Mouse (Mus musculus) heart, postnatal 0 days (tissue): ENCODE results near the gene Nptn. TPM values are rescaled to one million over a fixed set of nuclear protein-coding genes. Genes with fewer than 3 reads are reported as not detected.

ENCODE experiments used
- ATAC-seq: fragments of 200-750 bp; cut with Nextera tagmentation; 2 replicates; pipeline ENCODE4 v1.8.0; 2017; ENCODE audit warnings: low read depth, moderate number of reproducible peaks, moderate library complexity; ENCODE audit not compliant: insufficient read depth
- DNase-seq: peaks from one replicate; pipeline ENCODE4 v3.0.0-alpha.2; 2016; ENCODE audit warnings: low spot score
- H3K27ac ChIP-seq: fragments of 300-500 bp; sonication (generic); 2 replicates; pipeline ENCODE4 v1.5.1; 2014; ENCODE audit warnings: low read depth, mild to moderate bottlenecking
- H3K27me3 ChIP-seq: fragments of 300-500 bp; sonication (generic); 2 replicates; pipeline ENCODE4 v1.6.1; 2014; ENCODE audit warnings: low read length, mixed read lengths; ENCODE audit not compliant: control insufficient read depth, insufficient read depth
- H3K36me3 ChIP-seq: fragments of 300-500 bp; sonication (generic); replicated peaks from 2 replicates; pipeline ENCODE4 v1.6.1; 2014; ENCODE audit warnings: low read length, mixed read lengths; ENCODE audit not compliant: control insufficient read depth, insufficient read depth
- H3K4me1 ChIP-seq: fragments of 300-500 bp; sonication (generic); 2 replicates; pipeline ENCODE4 v1.6.1; 2014; ENCODE audit warnings: antibody characterized with exemption; ENCODE audit not compliant: control insufficient read depth, insufficient read depth
- H3K4me2 ChIP-seq: fragments of 300-500 bp; sonication (generic); 2 replicates; pipeline ENCODE4 v1.6.1; 2014; ENCODE audit warnings: low read depth, mild to moderate bottlenecking, low read length, moderate library complexity
- H3K4me3 ChIP-seq: fragments of 300-500 bp; sonication (generic); 2 replicates; pipeline ENCODE4 v1.5.1; 2014; ENCODE audit warnings: low read depth, low read length
- H3K9ac ChIP-seq: fragments of 300-500 bp; sonication (generic); replicated peaks from 2 replicates; pipeline ENCODE4 v1.6.1; 2014; ENCODE audit warnings: low read depth, low read length, mixed read lengths
- H3K9me3 ChIP-seq: fragments of 300-500 bp; sonication (generic); replicated peaks from 2 replicates; pipeline ENCODE4 v1.6.1; 2016; ENCODE audit warnings: low read length; ENCODE audit not compliant: control insufficient read depth
- CTCF ChIP-seq: IDR thresholded peaks from 2 replicates; pipeline ENCODE4 v1.5.1; 2016; ENCODE audit warnings: antibody characterized with exemption, control low read depth, low read depth
- EP300 ChIP-seq: IDR thresholded peaks from 2 replicates; pipeline ENCODE4 v1.6.1; 2016; ENCODE audit warnings: antibody characterized with exemption, low read depth
- WGBS: fragments of 180-500 bp; shearing (Covaris S2); extraction: QIAGEN DNeasy Blood & Tissue Kit; methylation state at CpG from one replicate; pipeline ENCODE4 v1.1.7; 2014; 5-methylcytosine and 5-hydroxymethylcytosine counted together
- polyA plus RNA-seq: library from polyadenylated mRNA; unstranded; fragments of >200 nt; fragmentation: Nextera tagmentation; extraction: Ambion mirVana; gene quantifications from 2 replicates; pipeline ENCODE4 v1.2.1, GENCODE M21; 2015
- total RNA-seq: library from RNA; depleted of rRNA; stranded (reverse); fragments of >200 nt; gene quantifications from 2 replicates; pipeline ENCODE4 v1.2.3, GENCODE M21; 2014; ENCODE audit warnings: low replicate concordance

Nptn gene
- total and polyA plus RNA-seq, 2 experiments from 2014 or later = 101 to 402 TPM

GRCm38 (mm10) chr9:58662007-58662406 is 80.0 kb downstream of the Nptn start:
- WGBS = 94% methylated on average over 4 of the region's 4 CpGs
- DNase-seq = no peak
- Histone ChIP-seq H3K4me3 (no peak overlapping the region), H3K9me3 (no peaks in the 10 kb centered on the region), H3K36me3 (peaks cover 45% of the 10 kb centered on the region), H3K4me2 (no peak overlapping the region), H3K9ac (no peak overlapping the region), H3K27ac (no peak overlapping the region), H3K4me1 (peaks cover 14% of the 10 kb centered on the region; the same call in 1 of the 2 replicates), H3K27me3 (no peaks in the 10 kb centered on the region)
- TF ChIP-seq CTCF (no peak; the same call in 1 of the 2 replicates), EP300 (no peak)
- no peak for ATAC-seq

DNA sequence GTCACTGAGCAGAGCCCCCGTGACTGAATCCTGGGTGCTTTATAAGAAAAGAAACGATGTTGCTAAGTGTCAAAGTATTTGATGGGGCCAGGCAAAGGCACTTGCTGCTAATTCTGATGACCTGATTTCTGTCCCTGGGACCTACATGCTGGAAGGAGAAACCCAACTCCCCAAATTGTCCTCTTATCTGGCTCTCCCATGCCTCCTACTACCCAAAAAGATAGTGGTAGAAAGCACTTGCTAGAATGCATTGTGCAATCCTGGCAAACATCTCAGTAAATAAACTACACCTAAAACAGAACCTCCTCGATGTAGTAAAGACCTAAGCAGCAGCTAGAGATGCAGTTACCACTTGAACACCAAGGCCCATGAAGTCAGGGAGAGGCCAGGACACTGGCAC is 80.8 kb downstream of the Nptn start:
- no peak for DNase-seq
- Histone ChIP-seq H3K9ac (no peak overlapping the region), H3K4me3 (no peak overlapping the region), H3K4me1 (peaks cover 16% of the 10 kb centered on the region; the same call in 1 of the 2 replicates), H3K9me3 (no peaks in the 10 kb centered on the region), H3K36me3 (peaks cover 40% of the 10 kb centered on the region), H3K27ac (no peak overlapping the region), H3K4me2 (no peak overlapping the region), H3K27me3 (no peaks in the 10 kb centered on the region)
- WGBS = 75% methylated on average over 3 of the region's 3 CpGs
- no peak for TF ChIP-seq CTCF
- no peak for TF ChIP-seq EP300
- ATAC-seq = no peak

DNA sequence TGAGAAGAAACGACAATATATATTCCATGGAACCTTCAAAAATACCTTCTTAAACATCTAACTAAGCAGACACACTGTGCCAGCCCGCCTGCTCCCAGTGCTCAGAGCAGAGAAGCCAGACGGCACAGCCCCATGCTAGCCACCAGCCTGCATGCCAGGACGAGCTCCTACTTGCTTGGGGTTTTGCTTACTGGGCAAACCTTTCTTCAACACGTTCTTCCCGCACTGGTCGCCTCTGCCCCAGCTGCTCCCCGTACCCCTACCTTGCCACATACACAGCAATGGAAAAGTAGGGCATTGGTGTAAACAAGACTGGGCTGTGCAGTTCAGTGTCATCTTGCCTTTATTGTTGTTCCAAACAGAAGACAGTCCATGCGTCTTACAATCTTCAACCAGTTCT is 83.5 kb downstream of the Nptn start:
- H3K4me1 ChIP-seq = peaks cover 14% of the 10 kb centered on the region; the same call in 1 of the 2 replicates
- H3K9ac ChIP-seq = no peak overlapping the region
- no peaks in the 10 kb centered on the region for H3K9me3 ChIP-seq
- 80% methylated on average over 9 of the region's 9 CpGs for WGBS
- no peak for DNase-seq
- H3K27ac ChIP-seq = no peak overlapping the region
- H3K36me3 ChIP-seq = peaks cover 38% of the 10 kb centered on the region
- H3K4me3 ChIP-seq = no peak overlapping the region
- H3K27me3 ChIP-seq = no peaks in the 10 kb centered on the region
- no peak overlapping the region for H3K4me2 ChIP-seq
- TF ChIP-seq CTCF (no peak), EP300 (no peak)
- no peak for ATAC-seq

- Histone ChIP-seq H3K36me3 (peaks cover 35% of the 10 kb centered on the region), H3K27me3 (no peaks in the 10 kb centered on the region), H3K4me3 (no peak overlapping the region), H3K4me1 (peaks cover 14% of the 10 kb centered on the region; the same call in 1 of the 2 replicates), H3K27ac (no peak overlapping the region), H3K9ac (no peak overlapping the region), H3K4me2 (no peak overlapping the region), H3K9me3 (no peaks in the 10 kb centered on the region)
- no peak for ATAC-seq
- WGBS = 67% methylated on average over 9 of the region's 9 CpGs
- TF ChIP-seq CTCF = no peak
- no peak for DNase-seq
Measured at GRCm38 (mm10) chr9:58666191-58666590, 84.2 kb downstream of the Nptn start.

DNA sequence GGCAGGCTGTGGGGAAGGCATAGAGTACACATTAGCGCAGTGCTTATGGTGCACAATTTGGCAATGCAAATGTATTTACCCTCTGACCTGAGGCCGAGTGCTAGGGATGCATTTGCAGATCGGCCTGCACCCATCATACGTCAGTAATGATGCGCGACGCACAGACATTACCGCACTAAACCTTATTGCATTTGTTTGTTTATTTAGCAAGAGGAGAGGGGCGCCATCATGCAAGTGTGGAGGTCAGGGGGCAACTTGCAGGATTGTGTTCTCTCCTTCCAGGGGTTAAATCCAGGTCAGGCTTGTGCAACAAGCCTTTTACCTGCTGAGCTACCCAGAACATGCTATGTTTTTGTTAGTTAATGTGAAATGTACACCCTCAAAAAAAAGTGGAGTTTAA is 85.2 kb downstream of the Nptn start:
- Histone ChIP-seq H3K4me1 (peaks cover 14% of the 10 kb centered on the region; the same call in 1 of the 2 replicates), H3K36me3 (peaks cover 33% of the 10 kb centered on the region), H3K4me3 (no peak overlapping the region), H3K4me2 (no peak overlapping the region), H3K9me3 (no peaks in the 10 kb centered on the region), H3K27ac (no peak overlapping the region), H3K27me3 (no peaks in the 10 kb centered on the region), H3K9ac (no peak overlapping the region)
- DNase-seq = no peak
- 90% methylated on average over 9 of the region's 9 CpGs for WGBS
- no peak for ATAC-seq
- no peak for TF ChIP-seq CTCF
- TF ChIP-seq EP300 = no peak

- peak; percentile 44; the same call in 1 of the 2 replicates for ATAC-seq
- Histone ChIP-seq H3K27ac (no peak overlapping the region), H3K36me3 (peaks cover 25% of the 10 kb centered on the region), H3K27me3 (no peaks in the 10 kb centered on the region), H3K4me3 (no peak overlapping the region), H3K9ac (no peak overlapping the region), H3K4me1 (peaks cover 14% of the 10 kb centered on the region; the same call in 1 of the 2 replicates), H3K4me2 (no peak overlapping the region), H3K9me3 (no peaks in the 10 kb centered on the region)
- 42% methylated on average over 3 of the region's 3 CpGs for WGBS
- no peak for DNase-seq
- TF ChIP-seq EP300 = no peak
- TF ChIP-seq CTCF = no peak
Measured at GRCm38 (mm10) chr9:58668171-58668570, 86.1 kb downstream of the Nptn start.
